Mouse (Mus musculus) ES-E14 (cell line): Measurements from ENCODE around the gene Dnajb14. TPM values are rescaled to one million over a fixed set of nuclear protein-coding genes. Genes with fewer than 3 reads are reported as not detected.
A peak's percentile ranks its signal among the peaks of the same experiment; 100 is the strongest.

Experiments used
- DNase-seq: peaks from one replicate; pipeline ENCODE4 v3.0.0-alpha.2; 2013; ENCODE audit warnings: low read depth, low spot score
- H3K27ac ChIP-seq: 2 replicates; pipeline ENCODE4 v1.5.1; 2012; ENCODE audit warnings: low read depth, mild to moderate bottlenecking, low read length, moderate library complexity, mixed read lengths; ENCODE audit not compliant: poor library complexity, insufficient read depth, severe bottlenecking
- H3K36me3 ChIP-seq: 2 replicates; pipeline ENCODE4 v1.6.1; 2012; ENCODE audit warnings: mild to moderate bottlenecking, low read length, moderate library complexity, mixed read lengths; ENCODE audit not compliant: control insufficient read depth, poor library complexity, insufficient read depth, severe bottlenecking
- H3K4me1 ChIP-seq, 2 experiments: fragments of 150-350 bp in 1 of 2; sonication (generic) in 1 of 2; 2 replicates each; pipeline ENCODE4 v1.6.1; 2012; ENCODE audit warnings: low read length in 2 of 2, mild to moderate bottlenecking in 1 of 2, mixed read lengths in 1 of 2; ENCODE audit not compliant: control insufficient read depth in 2 of 2, insufficient read depth in 2 of 2, poor library complexity in 1 of 2
- H3K4me3 ChIP-seq, 2 experiments: fragments of 150-350 bp in 1 of 2; sonication (generic) in 1 of 2; 2 replicates each; pipeline ENCODE4 v1.5.1; 2012; ENCODE audit warnings: low read length in 2 of 2, low read depth in 1 of 2, mild to moderate bottlenecking in 1 of 2, mixed read lengths in 1 of 2; ENCODE audit not compliant: insufficient read depth in 1 of 2, poor library complexity in 1 of 2, severe bottlenecking in 1 of 2
- H3K9ac ChIP-seq: 2 replicates; pipeline ENCODE4 v1.6.1; 2012; ENCODE audit warnings: low read depth, mild to moderate bottlenecking, low read length, mixed read lengths; ENCODE audit not compliant: poor library complexity, insufficient read depth, severe bottlenecking
- H3K9me3 ChIP-seq: fragments of 150-350 bp; sonication (generic); 2 replicates; pipeline ENCODE4 v1.6.1; 2012; ENCODE audit warnings: low read depth, mild to moderate bottlenecking, low read length; ENCODE audit not compliant: control insufficient read depth, insufficient read depth
- CHD2 ChIP-seq: IDR thresholded peaks from 2 replicates; pipeline ENCODE4 v1.6.1; 2014; ENCODE audit warnings: mild to moderate bottlenecking, low read depth, low read length, inconsistent platforms
- HCFC1 ChIP-seq: IDR thresholded peaks from 2 replicates; pipeline ENCODE4 v1.6.1; 2012; ENCODE audit warnings: low read length, inconsistent platforms, borderline replicate concordance; ENCODE audit not compliant: insufficient read depth
- MAFK ChIP-seq: IDR thresholded peaks from 2 replicates; pipeline ENCODE4 v1.6.1; 2014; ENCODE audit warnings: mild to moderate bottlenecking, low read depth, low read length, inconsistent platforms; ENCODE audit not compliant: insufficient read depth
- ZC3H11A ChIP-seq: IDR thresholded peaks from 2 replicates; pipeline ENCODE4 v1.6.1; 2012; ENCODE audit warnings: low read depth, mild to moderate bottlenecking, inconsistent platforms, low read length, borderline replicate concordance
- ZNF384 ChIP-seq: IDR thresholded peaks from 2 replicates; pipeline ENCODE4 v1.6.1; 2012; ENCODE audit warnings: low read depth, low read length, inconsistent platforms
- in situ Hi-C, 2 experiments: fragments of 600-800 bp; cut with MboI; formaldehyde crosslinking; loops; one replicate each; pipeline ENCODE4 v1.15.1; 2025; ENCODE audit warnings: low sequenced_read_pairs in 2 of 2, inconsistent platforms in 1 of 2; ENCODE audit not compliant: unreplicated experiment in 2 of 2
- total RNA-seq: library from RNA; depleted of rRNA; stranded (reverse); fragments of 300-350 nt; gene quantifications from 2 replicates; pipeline ENCODE4 v1.2.3, GENCODE M21; 2012

Dnajb14 gene
- total RNA-seq, 1 experiment, result 5.1 TPM

GRCm38 (mm10) chr3:137919398-137919797 is 51.9 kb downstream of the Dnajb14 start:
- peaks cover 8% of the 10 kb centered on the region; the same call in 1 of the 2 replicates for H3K36me3 ChIP-seq
- no peak for TF ChIP-seq HCFC1
- no peak for TF ChIP-seq CHD2
- in situ Hi-C loops, result no loop called here
- peak overlapping the region; percentile 87 to 99 for H3K4me3 ChIP-seq
- H3K4me1 ChIP-seq, result peaks cover 0 to 4% of the 10 kb centered on the region in 2 experiments; a peak in 1 of 4 replicates
- H3K9ac ChIP-seq, result no peak overlapping the region
- no peak overlapping the region for H3K27ac ChIP-seq
- H3K9me3 ChIP-seq, result no peaks in the 10 kb centered on the region
- no peak for DNase-seq

GRCm38 (mm10) chr3:137920594-137920993 is 53.1 kb downstream of the Dnajb14 start:
- Histone ChIP-seq H3K9ac (no peak overlapping the region), H3K27ac (no peak overlapping the region), H3K9me3 (no peaks in the 10 kb centered on the region), H3K36me3 (peaks cover 8% of the 10 kb centered on the region; the same call in 1 of the 2 replicates), H3K4me1 (peaks cover 0 to 4% of the 10 kb centered on the region in 2 experiments; a peak in 1 of 4 replicates), H3K4me3 (no peak overlapping the region)
- no peak for DNase-seq
- in situ Hi-C loops, result no loop called here
- no peak for TF ChIP-seq HCFC1
- no peak for TF ChIP-seq ZNF384
- no peak for TF ChIP-seq MAFK
- TF ChIP-seq ZC3H11A, result no peak
- TF ChIP-seq CHD2, result no peak

GRCm38 (mm10) chr3:137927010-137927409 is 59.5 kb downstream of the Dnajb14 start:
- H3K36me3 ChIP-seq, result peaks cover 17% of the 10 kb centered on the region
- TF ChIP-seq CHD2, result no peak
- TF ChIP-seq ZNF384, result no peak
- TF ChIP-seq ZC3H11A, result no peak
- no peak for TF ChIP-seq HCFC1
- no peak for TF ChIP-seq MAFK
- no peak for DNase-seq
- 0 out of 4 replicates have a peak, but pooled peaks cover 0 to 1% of the 10 kb centered on the region in 2 experiments for H3K4me1 ChIP-seq
- no peak overlapping the region for H3K9ac ChIP-seq
- no peak overlapping the region for H3K27ac ChIP-seq
- H3K9me3 ChIP-seq, result no peaks in the 10 kb centered on the region
- no peak overlapping the region for H3K4me3 ChIP-seq
- in situ Hi-C loops, result no loop called here

- DNase-seq, result no peak
- Histone ChIP-seq H3K36me3 (peaks cover 14% of the 10 kb centered on the region), H3K9ac (no peak overlapping the region), H3K4me3 (no peak overlapping the region), H3K4me1 (0 out of 4 replicates have a peak, but pooled peaks cover 0 to 1% of the 10 kb centered on the region in 2 experiments), H3K27ac (no peak overlapping the region), H3K9me3 (no peaks in the 10 kb centered on the region)
- TF ChIP-seq CHD2, result no peak
- in situ Hi-C loops, result no loop called here
Observed at GRCm38 (mm10) chr3:137929940-137930339, 62.5 kb downstream of the Dnajb14 start.

GRCm38 (mm10) chr3:137932748-137933147 is 65.3 kb downstream of the Dnajb14 start:
- no peak for DNase-seq
- in situ Hi-C loops, result no loop called here

More at GRCm38 (mm10) chr3:137932748-137933147, 65.3 kb downstream of the Dnajb14 start:
- H3K27ac ChIP-seq, result no peak overlapping the region
- H3K9me3 ChIP-seq, result no peaks in the 10 kb centered on the region
- H3K4me1 ChIP-seq, result 0 out of 4 replicates have a peak, but pooled peaks cover 0 to 1% of the 10 kb centered on the region in 2 experiments
- H3K9ac ChIP-seq, result no peak overlapping the region
- TF ChIP-seq MAFK, result no peak
- TF ChIP-seq ZC3H11A, result no peak
- TF ChIP-seq CHD2, result no peak
- no peak for TF ChIP-seq HCFC1
- TF ChIP-seq ZNF384, result no peak
- peaks cover 5% of the 10 kb centered on the region for H3K36me3 ChIP-seq
- H3K4me3 ChIP-seq, result no peak overlapping the region
